Mouse (Mus musculus) cerebellum, adult 8-10 months (tissue): ENCODE data around the gene Cck.
A peak's percentile ranks its signal among the peaks of the same experiment; 100 is the strongest.
"Not testable (repeated sequence)": the region's sequence is repeated elsewhere in the genome, so short reads cannot be mapped to it uniquely, and the experiment has no call there.

Experiments
- DNase-seq: peaks from one replicate; pipeline ENCODE4 v3.0.0; 2022

The Cck gene

DNA sequence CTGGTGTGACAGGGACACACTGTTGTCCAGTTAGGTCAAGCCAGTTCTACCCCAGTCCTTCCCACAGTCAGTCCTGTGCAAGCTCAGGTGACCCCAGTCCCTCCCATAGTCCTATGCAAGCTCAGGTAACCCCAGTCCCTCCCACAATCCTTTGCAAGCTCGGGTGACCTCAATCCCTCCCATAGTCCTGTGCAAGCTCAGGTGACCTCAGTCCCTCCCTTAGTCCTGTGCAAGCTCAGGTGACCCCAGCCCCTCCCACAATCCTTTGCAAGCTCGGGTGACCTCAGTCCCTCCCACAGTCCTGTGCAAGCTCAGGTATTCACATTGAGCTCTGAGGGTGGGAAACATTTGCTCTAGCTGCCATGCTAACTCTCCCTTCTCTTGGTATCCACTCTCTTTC lies 35.5 kb downstream of the Cck start:
- no peak for DNase-seq

GRCm38 (mm10) chr9:121458466-121458865 lies 37.0 kb downstream of the Cck start:
- peak; percentile 53 for DNase-seq

GRCm38 (mm10) chr9:121456739-121457515 lies 38.6 kb downstream of the Cck start:
- DNase-seq = no peak

GRCm38 (mm10) chr9:121454891-121455290 lies 40.6 kb downstream of the Cck start:
- no peak for DNase-seq

- not testable (repeated sequence) for DNase-seq
Measured at GRCm38 (mm10) chr9:121452342-121452942, 43.1 kb downstream of the Cck start.

GRCm38 (mm10) chr9:121446431-121446831 lies 49.1 kb downstream of the Cck start:
- DNase-seq = peak; percentile 53

- DNase-seq = peak; percentile 54
Measured at GRCm38 (mm10) chr9:121445364-121445763, 50.1 kb downstream of the Cck start.

DNA sequence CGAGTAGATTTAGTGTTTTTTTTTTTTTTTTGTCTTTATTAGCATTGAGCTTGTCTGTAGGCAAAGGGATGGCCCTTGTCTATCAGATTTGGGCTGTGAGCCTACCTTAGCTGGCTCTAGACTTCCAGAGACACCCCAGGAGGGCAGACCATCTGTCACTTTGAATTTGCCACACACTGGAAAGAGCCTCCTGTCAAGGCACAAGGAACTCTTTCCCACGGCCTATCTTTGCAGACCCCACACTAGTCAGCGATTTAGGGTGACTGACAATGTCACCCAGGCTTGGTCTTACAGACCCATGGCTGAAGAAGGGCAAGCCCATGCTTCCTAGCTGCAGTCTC lies 51.2 kb downstream of the Cck start:
- DNase-seq = peak; percentile 80

GRCm38 (mm10) chr9:121443696-121444366 lies 51.7 kb downstream of the Cck start:
- DNase-seq = peak; percentile 53

- DNase-seq = no peak
Measured at GRCm38 (mm10) chr9:121442145-121442544, 53.3 kb downstream of the Cck start.
